Mouse (Mus musculus): ENCODE results near the gene Fam102b.

The Fam102b gene

GRCm38 (mm10) chr3:109010489-109011260 is 16.7 kb downstream of the Fam102b start:
- peak; percentile 32 for DNase-seq

GRCm38 (mm10) chr3:109008180-109008579 is 19.2 kb downstream of the Fam102b start:
- DNase-seq, result no peak

- DNase-seq, result no peak
Observed at GRCm38 (mm10) chr3:109005777-109006176, 21.6 kb downstream of the Fam102b start.

GRCm38 (mm10) chr3:108999173-108999572 is 28.2 kb downstream of the Fam102b start:
- no peak for DNase-seq

GRCm38 (mm10) chr3:108997762-108998161 is 29.6 kb downstream of the Fam102b start:
- DNase-seq, result no peak

- peak; percentile 16 for DNase-seq
Observed at GRCm38 (mm10) chr3:108997284-108997683, 30.1 kb downstream of the Fam102b start.

- no peak for DNase-seq
Observed at GRCm38 (mm10) chr3:108995379-108995778, 32.0 kb downstream of the Fam102b start.

- DNase-seq, result no peak
Observed at GRCm38 (mm10) chr3:108994477-108994876, 32.9 kb downstream of the Fam102b start.

GRCm38 (mm10) chr3:108989971-108990548 is 37.3 kb downstream of the Fam102b start:
- DNase-seq, result peak; percentile 51

- no peak for DNase-seq
Observed at GRCm38 (mm10) chr3:108987009-108987659, 40.3 kb downstream of the Fam102b start.

GRCm38 (mm10) chr3:108986534-108986933 is 40.9 kb downstream of the Fam102b start:
- DNase-seq, result no peak

- DNase-seq, result no peak
Observed at GRCm38 (mm10) chr3:108983989-108984388, 43.4 kb downstream of the Fam102b start.

GRCm38 (mm10) chr3:108981946-108982345 is 45.5 kb downstream of the Fam102b start:
- DNase-seq, result no peak

- DNase-seq, result peak; percentile 26
Observed at GRCm38 (mm10) chr3:108977340-108978030, 49.9 kb downstream of the Fam102b start.

- no peak for DNase-seq
Observed at GRCm38 (mm10) chr3:108974920-108975485, 52.4 kb downstream of the Fam102b start.

- DNase-seq, result no peak
Observed at GRCm38 (mm10) chr3:108973980-108974660, 53.3 kb downstream of the Fam102b start.

GRCm38 (mm10) chr3:108966051-108966450 is 61.4 kb downstream of the Fam102b start:
- DNase-seq, result no peak

- DNase-seq, result no peak
Observed at GRCm38 (mm10) chr3:108964361-108965044, 62.9 kb downstream of the Fam102b start.

- DNase-seq, result no peak
Observed at GRCm38 (mm10) chr3:108963776-108964175, 63.6 kb downstream of the Fam102b start.

GRCm38 (mm10) chr3:108963278-108963677 is 64.1 kb downstream of the Fam102b start:
- DNase-seq, result no peak

GRCm38 (mm10) chr3:108961655-108962054 is 65.8 kb downstream of the Fam102b start:
- no peak for DNase-seq

GRCm38 (mm10) chr3:108961226-108961625 is 66.2 kb downstream of the Fam102b start:
- no peak for DNase-seq
